8 mouse cellular contexts compared by ENCODE assay signal in the genomic region with DNA sequence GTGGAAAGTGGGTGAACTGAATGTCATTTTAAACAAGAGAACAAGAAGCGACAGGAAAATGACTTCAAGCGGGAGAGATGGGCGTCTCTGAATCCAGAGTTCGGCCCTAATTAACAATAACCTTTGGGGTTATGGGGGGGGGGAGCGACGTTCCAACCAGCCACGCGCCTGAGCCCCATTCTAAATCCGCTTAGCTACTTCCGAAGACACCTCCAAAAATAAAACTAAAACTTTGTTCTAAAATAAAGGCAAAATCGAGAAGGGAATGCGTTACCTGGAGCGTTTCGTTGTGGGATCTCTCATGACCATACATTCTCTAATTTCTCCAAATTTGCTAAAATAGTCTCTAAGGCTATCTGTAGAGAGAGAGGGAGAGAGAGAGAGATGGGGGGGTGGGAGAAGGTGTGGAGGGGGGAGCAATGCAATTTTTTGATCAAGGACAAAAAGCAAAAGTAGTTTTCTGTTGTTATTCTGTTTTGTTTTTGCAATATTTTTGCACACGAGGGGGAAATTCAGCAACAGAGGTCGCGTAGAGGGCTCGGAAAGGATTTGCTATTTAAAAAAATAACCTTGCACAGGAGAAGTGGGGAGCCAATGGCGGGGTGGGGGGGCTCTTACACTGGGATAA. TPM values are rescaled to one million over a fixed set of nuclear protein-coding genes. Genes with fewer than 3 reads are reported as not detected.
A peak's percentile ranks its signal among the peaks of the same experiment; 100 is the strongest.
DNase-seq lines count a peak whose midpoint lies in the region; ATAC-seq and TF ChIP-seq lines count a peak whose summit lies in the region.

No protein-coding gene starts in this region.

- peak; percentile 35 for DNase-seq in kidney, adult 9 months
- DNase-seq in kidney, postnatal 10 days: no peak
- DNase-seq in induced T-regulatory cell, adult 2 months (ENCODE audit: low read depth): peak; percentile 57
- DNase-seq in midbrain, postnatal 0 days (ENCODE audit: low spot score): no peak
- DNase-seq in gastrocnemius, postnatal 14 days: no peak
- no peak for DNase-seq in urinary bladder, adult 18-20 months (ENCODE audit: low spot score in 2 of 2)
- DNase-seq in embryo, embryonic 10 days (ENCODE audit: low spot score): no peak

- ATAC-seq in midbrain, postnatal 0 days (ENCODE audit: low FRiP score): no peak

- H3K9ac ChIP-seq in midbrain, postnatal 0 days (replicated peaks; ENCODE audit: low read length, poor library complexity, severe bottlenecking): peak overlapping the region; percentile 78

- H3K27ac ChIP-seq in brown adipose tissue, adult 24 weeks (replicated peaks; ENCODE audit: low read depth, low read length): no peak overlapping the region; the same call in 1 of the 2 replicates
- H3K27ac ChIP-seq in midbrain, postnatal 0 days (ENCODE audit: low read depth, low read length): peak overlapping the region; percentile 86

- intact Hi-C loops in gastrocnemius, postnatal 14 days (cut with DNase I; ENCODE audit: low total_unique reads): no loop called here

- under 1% methylated on average over 19 of the region's 19 CpGs for WGBS in midbrain, postnatal 0 days

- H3K4me3 ChIP-seq in brown adipose tissue, adult 24 weeks (ENCODE audit: insufficient read depth, low read depth, low read length): peak overlapping the region; percentile 80
- peak overlapping the region; percentile 79 for H3K4me3 ChIP-seq in midbrain, postnatal 0 days (ENCODE audit: low read depth, low read length)

- no peaks in the 10 kb centered on the region for H3K27me3 ChIP-seq in midbrain, postnatal 0 days (ENCODE audit: insufficient read depth, low read length)

- TF ChIP-seq CTCF in midbrain, postnatal 0 days (IDR thresholded peaks at IDR 0.05): no peak

- H3K9me3 ChIP-seq in midbrain, postnatal 0 days (ENCODE audit: low read length): no peaks in the 10 kb centered on the region

- H3K4me1 ChIP-seq in brown adipose tissue, adult 24 weeks (ENCODE audit: control insufficient read depth, insufficient read depth, insufficient read length, low read length): peaks cover 2% of the 10 kb centered on the region; the same call in 1 of the 2 replicates
- no peaks in the 10 kb centered on the region; the same call in 1 of the 2 replicates for H3K4me1 ChIP-seq in midbrain, postnatal 0 days (ENCODE audit: insufficient read depth, low read length)

- peaks cover 2% of the 10 kb centered on the region; the same call in 1 of the 2 replicates for H3K36me3 ChIP-seq in midbrain, postnatal 0 days (ENCODE audit: insufficient read depth, low read length)

- H3K4me2 ChIP-seq in midbrain, postnatal 0 days (ENCODE audit: low read depth, low read length, poor library complexity, severe bottlenecking): peak overlapping the region; percentile 78

RNA-seq across cellular contexts. Expression of a gene that starts 1.2 kb away (rescaled TPM):
- polyA plus RNA-seq in brown adipose tissue, adult 24 weeks (2012; ENCODE audit: insufficient read depth, insufficient read length, missing spikeins): 34.4 and 57.2 TPM in 2 replicates
- total RNA-seq in midbrain, postnatal 0 days (2014; rRNA removed): 133 and 142 TPM in 2 replicates
- polyA plus RNA-seq in midbrain, postnatal 0 days (2015; fragmentation: Nextera tagmentation; extraction: Ambion mirVana): 21.6 and 26.9 TPM in 2 replicates
- total RNA-seq in gastrocnemius, postnatal 14 days (2021): 100 to 1,000 TPM; 156 to 165 TPM

Comparison
In these comparisons a context has a peak if more than half of its experiments do, and no peak if none do; other contexts are left out.
1. DNase-seq: peak in kidney, adult 9 months (single experiment) and induced T-regulatory cell, adult 2 months (single experiment); none in kidney, postnatal 10 days (single experiment), midbrain, postnatal 0 days (single experiment), gastrocnemius, postnatal 14 days (single experiment), urinary bladder, adult 18-20 months (0 of 2) and embryo, embryonic 10 days (single experiment).